Mouse (Mus musculus): ENCODE measurements around the gene Kdm2b.

Kdm2b gene

GRCm38 (mm10) chr5:122989551-122990330, at the start of gene Kdm2b:
Gene Kdm2b, minus strand, starts transcription at chr5:122989823.
- DNase-seq: peak; percentile 40

- peak; percentile 89 for DNase-seq
Measured at GRCm38 (mm10) chr5:123039120-123039752, 49.6 kb upstream of the Kdm2b start.

GRCm38 (mm10) chr5:123038115-123038514, 48.5 kb upstream of the Kdm2b start:
- no peak for DNase-seq

- DNase-seq: peak; percentile 86
Measured at GRCm38 (mm10) chr5:123035564-123035963, 45.9 kb upstream of the Kdm2b start.

GRCm38 (mm10) chr5:123035089-123035488, 45.5 kb upstream of the Kdm2b start:
- no peak for DNase-seq

GRCm38 (mm10) chr5:123033646-123034160, 44.1 kb upstream of the Kdm2b start:
- DNase-seq: no peak

GRCm38 (mm10) chr5:123031312-123031711, 41.7 kb upstream of the Kdm2b start:
- no peak for DNase-seq

- no peak for DNase-seq
Measured at GRCm38 (mm10) chr5:123029729-123030128, 40.1 kb upstream of the Kdm2b start.

GRCm38 (mm10) chr5:123027436-123027835, 37.8 kb upstream of the Kdm2b start:
- DNase-seq: peak; percentile 48

GRCm38 (mm10) chr5:123026414-123026813, 36.8 kb upstream of the Kdm2b start:
- peak; percentile 61 for DNase-seq

- no peak for DNase-seq
Measured at GRCm38 (mm10) chr5:123024965-123025573, 35.4 kb upstream of the Kdm2b start.

- DNase-seq: no peak
Measured at GRCm38 (mm10) chr5:123024312-123024711, 34.7 kb upstream of the Kdm2b start.

GRCm38 (mm10) chr5:123023049-123023448, 33.4 kb upstream of the Kdm2b start:
- DNase-seq: no peak

- DNase-seq: no peak
Measured at GRCm38 (mm10) chr5:123021438-123021837, 31.8 kb upstream of the Kdm2b start.

GRCm38 (mm10) chr5:123020426-123020825, 30.8 kb upstream of the Kdm2b start:
- no peak for DNase-seq

GRCm38 (mm10) chr5:123019336-123020016, 29.9 kb upstream of the Kdm2b start:
- no peak for DNase-seq

- no peak for DNase-seq
Measured at GRCm38 (mm10) chr5:123017504-123017903, 27.9 kb upstream of the Kdm2b start.

GRCm38 (mm10) chr5:123015915-123016314, 26.3 kb upstream of the Kdm2b start:
- no peak for DNase-seq

- DNase-seq: peak; percentile 99
Measured at GRCm38 (mm10) chr5:123014753-123015701, 25.4 kb upstream of the Kdm2b start, which contains the start of gene Orai1. Gene Orai1, plus strand, starts transcription at chr5:123015074.

GRCm38 (mm10) chr5:123013599-123014315, 24.1 kb upstream of the Kdm2b start:
- peak; percentile 73 for DNase-seq

GRCm38 (mm10) chr5:123011705-123012104, 22.1 kb upstream of the Kdm2b start:
- no peak for DNase-seq
